Mouse (Mus musculus): ENCODE measurements around the gene Tspyl1.
"Not testable (repeated sequence)": the region's sequence is repeated elsewhere in the genome, so short reads cannot be mapped to it uniquely, and the experiment has no call there.

Tspyl1 gene

GRCm38 (mm10) chr10:34281962-34282388, at the start of gene Tspyl1:
Gene Tspyl1, plus strand, starts transcription at chr10:34282190.
- peak; percentile 97 for DNase-seq (ENCODE audit: extremely low read depth, low read depth)

- DNase-seq (ENCODE audit: extremely low read depth, low read depth), result no peak
These were observed 48.6 kb upstream of the Tspyl1 start for GRCm38 (mm10) chr10:34233418-34233817.

GRCm38 (mm10) chr10:34233931-34234745, 47.9 kb upstream of the Tspyl1 start:
- no peak for DNase-seq (ENCODE audit: extremely low read depth, low read depth)

GRCm38 (mm10) chr10:34235384-34235783, 46.6 kb upstream of the Tspyl1 start:
- DNase-seq (ENCODE audit: extremely low read depth, low read depth), result no peak

GRCm38 (mm10) chr10:34236569-34236968, 45.4 kb upstream of the Tspyl1 start:
- no peak for DNase-seq (ENCODE audit: extremely low read depth, low read depth)

- peak; percentile 37 for DNase-seq (ENCODE audit: extremely low read depth, low read depth)
These were observed 43.5 kb upstream of the Tspyl1 start for GRCm38 (mm10) chr10:34238536-34238935.

- DNase-seq (ENCODE audit: extremely low read depth, low read depth), result no peak
These were observed 37.2 kb upstream of the Tspyl1 start for GRCm38 (mm10) chr10:34244745-34245144.

- DNase-seq (ENCODE audit: extremely low read depth, low read depth), result no peak
These were observed 35.9 kb upstream of the Tspyl1 start for GRCm38 (mm10) chr10:34246106-34246505.

- DNase-seq (ENCODE audit: extremely low read depth, low read depth), result no peak
These were observed 34.2 kb upstream of the Tspyl1 start for GRCm38 (mm10) chr10:34247757-34248156.

GRCm38 (mm10) chr10:34249594-34249993, 32.4 kb upstream of the Tspyl1 start:
- DNase-seq (ENCODE audit: extremely low read depth, low read depth), result peak; percentile 33

GRCm38 (mm10) chr10:34252833-34253232, 29.2 kb upstream of the Tspyl1 start:
- DNase-seq (ENCODE audit: extremely low read depth, low read depth), result not testable (repeated sequence)

GRCm38 (mm10) chr10:34265106-34265505, 16.9 kb upstream of the Tspyl1 start:
- no peak for DNase-seq (ENCODE audit: extremely low read depth, low read depth)

GRCm38 (mm10) chr10:34267312-34268070, 14.5 kb upstream of the Tspyl1 start:
- DNase-seq (ENCODE audit: extremely low read depth, low read depth), result no peak

GRCm38 (mm10) chr10:34271681-34272080, 10.3 kb upstream of the Tspyl1 start:
- DNase-seq (ENCODE audit: extremely low read depth, low read depth), result no peak

- DNase-seq (ENCODE audit: extremely low read depth, low read depth), result peak; percentile 65
These were observed 1.3 kb upstream of the Tspyl1 start for GRCm38 (mm10) chr10:34280591-34281175.

- peak; percentile 33 for DNase-seq (ENCODE audit: extremely low read depth, low read depth)
These were observed 604 bp upstream of the Tspyl1 start for GRCm38 (mm10) chr10:34281211-34281961.

GRCm38 (mm10) chr10:34282420-34283238, 639 bp downstream of the Tspyl1 start:
- no peak for DNase-seq (ENCODE audit: extremely low read depth, low read depth)

- no peak for DNase-seq (ENCODE audit: extremely low read depth, low read depth)
These were observed 14.9 kb downstream of the Tspyl1 start for GRCm38 (mm10) chr10:34296911-34297298.

- DNase-seq (ENCODE audit: extremely low read depth, low read depth), result no peak
These were observed 15.4 kb downstream of the Tspyl1 start, which contains the start of gene Tspyl4 for GRCm38 (mm10) chr10:34297299-34297979. Gene Tspyl4, plus strand, starts transcription at chr10:34297442.

All from MEL-GATA-1-ER (cell line).